Mouse (Mus musculus): Measurements from ENCODE around the gene A630001G21Rik. TPM values are rescaled to one million over a fixed set of nuclear protein-coding genes. Genes with fewer than 3 reads are reported as not detected.

A630001G21Rik gene
- total and polyA plus RNA-seq, 3 experiments, result 15.4 to 24.0 TPM; not detected in 1

DNA sequence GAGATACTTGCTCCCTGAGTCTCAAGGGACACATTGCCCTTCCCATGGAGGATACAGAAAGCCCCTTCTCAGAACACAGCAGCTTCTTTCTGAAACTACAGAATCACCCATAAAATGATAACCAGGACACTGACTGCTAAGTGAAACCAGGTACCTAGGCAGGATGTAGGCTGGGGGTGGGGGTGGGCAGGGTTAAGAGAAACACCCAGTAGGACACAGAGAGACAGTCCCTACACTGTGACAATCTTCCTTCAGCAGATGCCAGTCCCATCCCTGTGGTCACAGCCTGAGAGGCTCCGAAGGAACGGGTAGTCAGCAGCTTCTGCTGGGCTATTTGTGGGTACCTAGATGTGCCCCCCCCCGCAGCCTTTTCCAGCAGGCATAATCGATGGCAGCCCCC is 27.8 kb downstream of the A630001G21Rik start:
- Histone ChIP-seq H3K27ac (ENCODE audit: control insufficient read depth, low read depth, low read length) (no peak overlapping the region), H3K4me3 (ENCODE audit: control insufficient read depth in 1 of 2, insufficient read depth in 1 of 2, low read depth in 2 of 2, low read length in 2 of 2) (no peak overlapping the region), H3K4me1 (ENCODE audit: control insufficient read depth in 1 of 2, insufficient read depth in 2 of 2, low read length in 2 of 2) (peaks cover 14 to 17% of the 10 kb centered on the region in 2 experiments), H3K36me3 (ENCODE audit: control insufficient read depth in 1 of 2, insufficient read depth in 2 of 2, low read length in 2 of 2) (peaks cover 0 to 3% of the 10 kb centered on the region in 2 experiments; a peak in 2 of 4 replicates), H3K79me2 (ENCODE audit: control insufficient read depth, insufficient read depth, low read length, poor library complexity) (no peaks in the 10 kb centered on the region), H3K9ac (ENCODE audit: control insufficient read depth, low read depth, low read length, poor library complexity, severe bottlenecking) (no peak overlapping the region), H3K27me3 (ENCODE audit: control insufficient read depth in 1 of 2, insufficient read depth in 2 of 2, low read length in 2 of 2) (no peaks in the 10 kb centered on the region), H3K9me3 (replicated peaks; ENCODE audit: insufficient read depth, low read length) (no peaks in the 10 kb centered on the region)
- no peak for DNase-seq (ENCODE audit: low read depth, low spot score)
- TF ChIP-seq NRF1 (IDR thresholded peaks at IDR 0.05; ENCODE audit: insufficient read depth, low read depth, low read length, poor library complexity, severe bottlenecking) (no peak), TAL1 (IDR thresholded peaks at IDR 0.05; ENCODE audit: low read length) (no peak), ZNF384 (IDR thresholded peaks at IDR 0.05; ENCODE audit: low read depth, low read length) (no peak), ZC3H11A (IDR thresholded peaks at IDR 0.05; ENCODE audit: low read depth, low read length) (no peak), MAFK (IDR thresholded peaks at IDR 0.05; ENCODE audit: borderline replicate concordance, low read depth, low read length) (no peak), BHLHE40 (IDR thresholded peaks at IDR 0.05; ENCODE audit: borderline replicate concordance, low read depth, low read length) (no peak), SIN3A (IDR thresholded peaks at IDR 0.05; ENCODE audit: low read length) (no peak), E2F4 (IDR thresholded peaks at IDR 0.05; ENCODE audit: borderline replicate concordance, low read depth, low read length) (no peak), SMC3 (IDR thresholded peaks at IDR 0.05; ENCODE audit: low read depth, low read length) (no peak), ELF1 (IDR thresholded peaks at IDR 0.05; ENCODE audit: low read depth, low read length) (no peak), TCF12 (IDR thresholded peaks at IDR 0.05; ENCODE audit: low read depth, low read length) (no peak), ETS1 (IDR thresholded peaks at IDR 0.05; ENCODE audit: low read depth, low read length) (no peak)

- no peak overlapping the region for H3K9ac ChIP-seq (ENCODE audit: control insufficient read depth, low read depth, low read length, poor library complexity, severe bottlenecking)
- H3K36me3 ChIP-seq (ENCODE audit: control insufficient read depth in 1 of 2, insufficient read depth in 2 of 2, low read length in 2 of 2), result peaks cover 0 to 3% of the 10 kb centered on the region in 2 experiments; a peak in 2 of 4 replicates
- no peak overlapping the region for H3K27ac ChIP-seq (ENCODE audit: control insufficient read depth, low read depth, low read length)
- no peaks in the 10 kb centered on the region for H3K9me3 ChIP-seq (replicated peaks; ENCODE audit: insufficient read depth, low read length)
- no peaks in the 10 kb centered on the region for H3K79me2 ChIP-seq (ENCODE audit: control insufficient read depth, insufficient read depth, low read length, poor library complexity)
- DNase-seq (ENCODE audit: low read depth, low spot score), result no peak
- TF ChIP-seq POLR2AphosphoS5 (IDR thresholded peaks at IDR 0.05; ENCODE audit: borderline replicate concordance, low read depth, low read length), result no peak
- TF ChIP-seq E2F4 (IDR thresholded peaks at IDR 0.05; ENCODE audit: borderline replicate concordance, low read depth, low read length), result no peak
- TF ChIP-seq RCOR1 (IDR thresholded peaks at IDR 0.05; ENCODE audit: low read depth, low read length), result no peak
- TF ChIP-seq ZKSCAN1 (IDR thresholded peaks at IDR 0.05; ENCODE audit: low read depth, low read length), result no peak
- no peak for TF ChIP-seq MYB (IDR thresholded peaks at IDR 0.05; ENCODE audit: low read depth, low read length)
- no peak for TF ChIP-seq GABPA (IDR thresholded peaks at IDR 0.05; ENCODE audit: low read depth, low read length)
- TF ChIP-seq ZC3H11A (IDR thresholded peaks at IDR 0.05; ENCODE audit: low read depth, low read length), result no peak
- no peak for TF ChIP-seq SMC3 (IDR thresholded peaks at IDR 0.05; ENCODE audit: low read depth, low read length)
- TF ChIP-seq MAZ (IDR thresholded peaks at IDR 0.05; ENCODE audit: low read depth, low read length), result no peak
- no peak for TF ChIP-seq GATA1 (IDR thresholded peaks at IDR 0.05; ENCODE audit: low read depth, low read length)
- no peak for TF ChIP-seq RAD21 (IDR thresholded peaks at IDR 0.05; ENCODE audit: low read depth, low read length)
- no peak for TF ChIP-seq CHD1 (IDR thresholded peaks at IDR 0.05; ENCODE audit: low read depth, low read length)
- no peak for TF ChIP-seq USF2 (IDR thresholded peaks at IDR 0.05; ENCODE audit: borderline replicate concordance in 1 of 2, insufficient read depth in 1 of 2, low read depth in 1 of 2, low read length in 2 of 2)
- no peak for TF ChIP-seq KAT2A (conservative IDR thresholded peaks at IDR 0.05; ENCODE audit: low read depth, low read length)
- TF ChIP-seq CHD2 (IDR thresholded peaks at IDR 0.05; ENCODE audit: low read length), result no peak
- no peaks in the 10 kb centered on the region for H3K27me3 ChIP-seq (ENCODE audit: control insufficient read depth in 1 of 2, insufficient read depth in 2 of 2, low read length in 2 of 2)
- H3K4me1 ChIP-seq (ENCODE audit: control insufficient read depth in 1 of 2, insufficient read depth in 2 of 2, low read length in 2 of 2), result peaks cover 14 to 17% of the 10 kb centered on the region in 2 experiments
- no peak overlapping the region for H3K4me3 ChIP-seq (ENCODE audit: control insufficient read depth in 1 of 2, insufficient read depth in 1 of 2, low read depth in 2 of 2, low read length in 2 of 2)
Observed at GRCm38 (mm10) chr1:85749829-85750228, 28.6 kb downstream of the A630001G21Rik start.

All from MEL (cell line).